Comparison of ENCODE assay signal across 9 mouse cellular contexts in genomic region chr5:24475476-24476241, GRCm38 (mm10). TPM values are rescaled to one million over a fixed set of nuclear protein-coding genes. Genes with fewer than 3 reads are reported as not detected.
DNase-seq lines count a peak whose midpoint lies in the region; ATAC-seq and TF ChIP-seq lines count a peak whose summit lies in the region.
"Had no signal": no experiment of that assay in that cellular context is flagged by ENCODE, and none has a peak within 500 bp of the region (broad histone marks: within the 10 kb centered on the region; RNA-seq: fewer than 3 reads in every experiment).

No protein-coding gene starts in this region.

- ATAC-seq in forebrain, embryonic 13.5 days = no peak
- ATAC-seq in forebrain, postnatal 0 days = no peak
- peak; percentile 12; the same call in 1 of the 2 replicates for ATAC-seq in hindbrain, embryonic 14.5 days (ENCODE audit: low FRiP score)
- ATAC-seq in liver, embryonic 12.5 days = no peak
- no peak for ATAC-seq in megakaryocyte progenitor cell, adult 5-6 weeks (replicated peaks; ENCODE audit: poor library complexity)

- peaks cover 42% of the 10 kb centered on the region for H3K36me3 ChIP-seq in forebrain, embryonic 13.5 days (ENCODE audit: poor library complexity, severe bottlenecking)
- peaks cover 42% of the 10 kb centered on the region for H3K36me3 ChIP-seq in forebrain, postnatal 0 days (ENCODE audit: insufficient read depth)
- H3K36me3 ChIP-seq in hindbrain, embryonic 14.5 days (replicated peaks; ENCODE audit: control insufficient read depth, insufficient read depth) = peaks cover 43% of the 10 kb centered on the region
- peaks cover 60% of the 10 kb centered on the region for H3K36me3 ChIP-seq in liver, embryonic 12.5 days

- H3K27ac ChIP-seq in forebrain, embryonic 13.5 days = no peak overlapping the region
- H3K27ac ChIP-seq in forebrain, postnatal 0 days (ENCODE audit: low read depth, low read length) = no peak overlapping the region
- no peak overlapping the region for H3K27ac ChIP-seq in hindbrain, embryonic 14.5 days
- H3K27ac ChIP-seq in liver, embryonic 12.5 days = no peak overlapping the region

- TF ChIP-seq CTCF in forebrain, postnatal 0 days (IDR thresholded peaks at IDR 0.05; ENCODE audit: low read depth) = no peak

- H3K27me3 ChIP-seq in forebrain, embryonic 13.5 days = peaks cover 40% of the 10 kb centered on the region
- H3K27me3 ChIP-seq in forebrain, postnatal 0 days (ENCODE audit: insufficient read depth, low read length) = no peaks in the 10 kb centered on the region
- H3K27me3 ChIP-seq in hindbrain, embryonic 14.5 days (ENCODE audit: control insufficient read depth, insufficient read depth, low read length) = no peaks in the 10 kb centered on the region
- peaks cover 43% of the 10 kb centered on the region for H3K27me3 ChIP-seq in liver, embryonic 12.5 days (replicated peaks)

- no peak overlapping the region for H3K4me3 ChIP-seq in forebrain, embryonic 13.5 days
- H3K4me3 ChIP-seq in forebrain, postnatal 0 days (ENCODE audit: low read depth, low read length) = no peak overlapping the region
- no peak overlapping the region for H3K4me3 ChIP-seq in hindbrain, embryonic 14.5 days (replicated peaks; ENCODE audit: low read length)
- no peak overlapping the region for H3K4me3 ChIP-seq in liver, embryonic 12.5 days

- H3K4me1 ChIP-seq in forebrain, embryonic 13.5 days = peaks cover 36% of the 10 kb centered on the region
- H3K4me1 ChIP-seq in forebrain, postnatal 0 days (ENCODE audit: insufficient read depth) = no peaks in the 10 kb centered on the region
- peaks cover 26% of the 10 kb centered on the region for H3K4me1 ChIP-seq in hindbrain, embryonic 14.5 days (replicated peaks; ENCODE audit: control insufficient read depth, insufficient read depth, low read length)
- H3K4me1 ChIP-seq in liver, embryonic 12.5 days = peaks cover 53% of the 10 kb centered on the region

- 77% methylated on average over 6 of the region's 6 CpGs for WGBS in forebrain, embryonic 13.5 days
- 73% methylated on average over 6 of the region's 6 CpGs for WGBS in forebrain, postnatal 0 days
- WGBS in hindbrain, embryonic 14.5 days = 84% methylated on average over 6 of the region's 6 CpGs
- 68% methylated on average over 6 of the region's 6 CpGs for WGBS in liver, embryonic 12.5 days (ENCODE audit: insufficient replicate concordance)

- H3K9me3 ChIP-seq in forebrain, embryonic 13.5 days (replicated peaks) = no peaks in the 10 kb centered on the region
- no peaks in the 10 kb centered on the region for H3K9me3 ChIP-seq in forebrain, postnatal 0 days (ENCODE audit: low read length)
- H3K9me3 ChIP-seq in hindbrain, embryonic 14.5 days (ENCODE audit: control insufficient read depth, low read length) = no peaks in the 10 kb centered on the region
- H3K9me3 ChIP-seq in liver, embryonic 12.5 days (replicated peaks) = no peaks in the 10 kb centered on the region

- peak overlapping the region; percentile 64; the same call in 1 of the 2 replicates for H3K4me2 ChIP-seq in forebrain, embryonic 13.5 days
- H3K4me2 ChIP-seq in forebrain, postnatal 0 days (ENCODE audit: low read depth) = no peak overlapping the region; the same call in 1 of the 2 replicates
- H3K4me2 ChIP-seq in hindbrain, embryonic 14.5 days (replicated peaks) = peak overlapping the region; percentile 65; the same call in 1 of the 2 replicates
- peak overlapping the region; percentile 68; the same call in 1 of the 2 replicates for H3K4me2 ChIP-seq in liver, embryonic 12.5 days

- H3K9ac ChIP-seq in forebrain, embryonic 13.5 days = peak overlapping the region; percentile 58; the same call in 1 of the 2 replicates
- no peak overlapping the region for H3K9ac ChIP-seq in forebrain, postnatal 0 days
- H3K9ac ChIP-seq in hindbrain, embryonic 14.5 days = 0 out of 2 replicates have a peak overlapping the region, but pooled peaks have one; percentile 55
- no peak overlapping the region for H3K9ac ChIP-seq in liver, embryonic 12.5 days

- no peak for DNase-seq in forebrain, postnatal 0 days
- peak; percentile 81 to 84 for DNase-seq in adrenal gland, postnatal 36 days
- no peak for DNase-seq in hindbrain, embryonic 14.5 days (ENCODE audit: low spot score)
- DNase-seq in urinary bladder, postnatal 36 days (ENCODE audit: low spot score in 2 of 2) = peak; percentile 73 to 85
- no peak for DNase-seq in embryo, embryonic 10 days (ENCODE audit: low spot score)

RNA-seq across cellular contexts. Expression of gene Agap3, which starts 23.7 kb away (rescaled TPM):
- polyA plus RNA-seq in forebrain, embryonic 13.5 days (2015; fragmentation: Nextera tagmentation; extraction: Ambion mirVana) = 38.0 and 39.2 TPM in 2 replicates
- total RNA-seq in forebrain, postnatal 0 days (2014; rRNA removed) = 270 and 296 TPM in 2 replicates
- polyA plus RNA-seq in forebrain, postnatal 0 days (2015; fragmentation: Nextera tagmentation; extraction: Ambion mirVana) = 136 and 140 TPM in 2 replicates
- total RNA-seq in adrenal gland, postnatal 36 days (2021) = 10 to 100 TPM; 83.0 to 83.1 TPM
- 66.3 and 73.1 TPM in 2 replicates for polyA plus RNA-seq in hindbrain, embryonic 14.5 days (2014; fragmentation: Nextera tagmentation; extraction: Ambion mirVana)
- polyA plus RNA-seq in liver, embryonic 12.5 days (2016; fragmentation: Nextera tagmentation; extraction: Ambion mirVana) = 25.5 and 26.5 TPM in 2 replicates
- total RNA-seq in megakaryocyte progenitor cell, adult 5-6 weeks (2015) = 11.4 and 14.1 TPM in 2 replicates
- total RNA-seq in megakaryocyte progenitor cell, adult 5-6 weeks (2017) = 19.8 and 25.0 TPM in 2 replicates

RNA-seq across cellular contexts. Expression of gene Tmub1, which starts 28.0 kb away (rescaled TPM):
- polyA plus RNA-seq in forebrain, embryonic 13.5 days (2015; fragmentation: Nextera tagmentation; extraction: Ambion mirVana) = 32.5 and 35.4 TPM in 2 replicates
- total RNA-seq in forebrain, postnatal 0 days (2014; rRNA removed) = 34.3 and 47.2 TPM in 2 replicates
- polyA plus RNA-seq in forebrain, postnatal 0 days (2015; fragmentation: Nextera tagmentation; extraction: Ambion mirVana) = 54.8 and 56.7 TPM in 2 replicates
- 10 to 100 TPM; 11.0 to 16.2 TPM for total RNA-seq in adrenal gland, postnatal 36 days (2021)
- 54.4 and 62.4 TPM in 2 replicates for polyA plus RNA-seq in hindbrain, embryonic 14.5 days (2014; fragmentation: Nextera tagmentation; extraction: Ambion mirVana)
- 6.7 and 7.2 TPM in 2 replicates for polyA plus RNA-seq in liver, embryonic 12.5 days (2016; fragmentation: Nextera tagmentation; extraction: Ambion mirVana)
- 7.3 and 7.7 TPM in 2 replicates for total RNA-seq in megakaryocyte progenitor cell, adult 5-6 weeks (2015)
- total RNA-seq in megakaryocyte progenitor cell, adult 5-6 weeks (2017) = 13.7 and 14.9 TPM in 2 replicates

RNA-seq across cellular contexts. Expression of gene Fastk, which starts 30.6 kb away (rescaled TPM):
- polyA plus RNA-seq in forebrain, embryonic 13.5 days (2015; fragmentation: Nextera tagmentation; extraction: Ambion mirVana) = 85.3 and 86.9 TPM in 2 replicates
- 87.0 and 132 TPM in 2 replicates for total RNA-seq in forebrain, postnatal 0 days (2014; rRNA removed)
- polyA plus RNA-seq in forebrain, postnatal 0 days (2015; fragmentation: Nextera tagmentation; extraction: Ambion mirVana) = 88.7 and 91.9 TPM in 2 replicates
- total RNA-seq in adrenal gland, postnatal 36 days (2021) = 10 to 100 TPM; 89.8 to 91.1 TPM
- 92.8 and 92.9 TPM in 2 replicates for polyA plus RNA-seq in hindbrain, embryonic 14.5 days (2014; fragmentation: Nextera tagmentation; extraction: Ambion mirVana)
- polyA plus RNA-seq in liver, embryonic 12.5 days (2016; fragmentation: Nextera tagmentation; extraction: Ambion mirVana) = 72.4 and 78.0 TPM in 2 replicates
- 35.7 and 44.6 TPM in 2 replicates for total RNA-seq in megakaryocyte progenitor cell, adult 5-6 weeks (2015)
- total RNA-seq in megakaryocyte progenitor cell, adult 5-6 weeks (2017) = 17.4 and 25.7 TPM in 2 replicates

RNA-seq across cellular contexts. Expression of gene Gbx1, which starts 51.3 kb away (rescaled TPM):
- 0.90 and 0.97 TPM in 2 replicates for polyA plus RNA-seq in forebrain, embryonic 13.5 days (2015; fragmentation: Nextera tagmentation; extraction: Ambion mirVana)
- total RNA-seq in forebrain, postnatal 0 days (2014; rRNA removed) = 2.3 and 4.8 TPM in 2 replicates
- polyA plus RNA-seq in forebrain, postnatal 0 days (2015; fragmentation: Nextera tagmentation; extraction: Ambion mirVana) = 0.91 and 1.3 TPM in 2 replicates
- not detected for total RNA-seq in adrenal gland, postnatal 36 days (2021)
- 3.3 and 4.9 TPM in 2 replicates for polyA plus RNA-seq in hindbrain, embryonic 14.5 days (2014; fragmentation: Nextera tagmentation; extraction: Ambion mirVana)
- polyA plus RNA-seq in liver, embryonic 12.5 days (2016; fragmentation: Nextera tagmentation; extraction: Ambion mirVana) = not detected in 2 replicates
- not detected in 2 replicates for total RNA-seq in megakaryocyte progenitor cell, adult 5-6 weeks (2015)
- not detected in 2 replicates for total RNA-seq in megakaryocyte progenitor cell, adult 5-6 weeks (2017)
- total RNA-seq: neutrophil, adult 5-6 weeks had no signal

RNA-seq across cellular contexts. Expression of gene Slc4a2, which starts 52.0 kb away (rescaled TPM):
- polyA plus RNA-seq in forebrain, embryonic 13.5 days (2015; fragmentation: Nextera tagmentation; extraction: Ambion mirVana) = 19.5 and 23.3 TPM in 2 replicates
- total RNA-seq in forebrain, postnatal 0 days (2014; rRNA removed) = 21.4 and 31.9 TPM in 2 replicates
- polyA plus RNA-seq in forebrain, postnatal 0 days (2015; fragmentation: Nextera tagmentation; extraction: Ambion mirVana) = 9.7 and 13.9 TPM in 2 replicates
- total RNA-seq in adrenal gland, postnatal 36 days (2021) = 10 to 100 TPM; 44.4 to 62.2 TPM
- polyA plus RNA-seq in hindbrain, embryonic 14.5 days (2014; fragmentation: Nextera tagmentation; extraction: Ambion mirVana) = 21.1 and 23.6 TPM in 2 replicates
- 16.2 and 16.6 TPM in 2 replicates for polyA plus RNA-seq in liver, embryonic 12.5 days (2016; fragmentation: Nextera tagmentation; extraction: Ambion mirVana)
- 11.4 and 13.1 TPM in 2 replicates for total RNA-seq in megakaryocyte progenitor cell, adult 5-6 weeks (2015)
- total RNA-seq in megakaryocyte progenitor cell, adult 5-6 weeks (2017) = 19.0 and 24.1 TPM in 2 replicates

Comparison
In these comparisons a context has a peak if more than half of its experiments do, and no peak if none do; other contexts are left out.
1. H3K9ac ChIP-seq: peak in forebrain, embryonic 13.5 days (single experiment) and hindbrain, embryonic 14.5 days (single experiment); none in forebrain, postnatal 0 days (single experiment) and liver, embryonic 12.5 days (single experiment).
2. DNase-seq: peak in adrenal gland, postnatal 36 days (2 of 2) and urinary bladder, postnatal 36 days (2 of 2); none in forebrain, postnatal 0 days (single experiment), hindbrain, embryonic 14.5 days (single experiment) and embryo, embryonic 10 days (single experiment).